Comparison of ENCODE assay signal across 25 mouse cellular contexts in the genomic region with DNA sequence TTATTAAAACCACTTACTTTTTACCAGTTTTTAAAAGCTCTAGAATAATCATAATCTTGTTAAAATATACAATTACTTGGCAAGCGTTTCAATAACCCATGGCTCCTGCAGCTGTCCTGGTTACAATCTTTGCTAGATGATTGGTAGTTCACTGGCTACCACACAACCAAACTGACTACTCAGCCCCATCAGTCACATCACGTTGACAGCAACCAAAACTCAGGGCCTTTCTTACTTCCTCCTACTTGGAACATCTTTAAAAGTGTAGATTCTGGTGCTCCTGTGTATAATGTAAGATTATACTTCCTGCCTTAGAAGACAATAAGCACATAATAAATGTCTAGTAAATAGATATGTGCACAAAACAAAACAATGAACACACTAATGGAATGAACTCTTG. TPM values are rescaled to one million over a fixed set of nuclear protein-coding genes. Genes with fewer than 3 reads are reported as not detected.
DNase-seq lines count a peak whose midpoint lies in the region; ATAC-seq and TF ChIP-seq lines count a peak whose summit lies in the region.
"Had no signal": no experiment of that assay in that cellular context is flagged by ENCODE, and none has a peak within 500 bp of the region (broad histone marks: within the 10 kb centered on the region; RNA-seq: fewer than 3 reads in every experiment).

No protein-coding gene starts in this region.

- H3K4me1 ChIP-seq in lung, embryonic 14.5 days (ENCODE audit: insufficient read depth), result peaks cover 10% of the 10 kb centered on the region; the same call in 1 of the 2 replicates
- H3K4me1 ChIP-seq in lung, postnatal 0 days (ENCODE audit: insufficient read depth, low read depth, low read length), result peaks cover 12% of the 10 kb centered on the region; the same call in 1 of the 2 replicates
- H3K4me1 ChIP-seq: forebrain, embryonic 10.5 days had no signal

- ATAC-seq in lung, embryonic 14.5 days (ENCODE audit: insufficient read depth), result peak; percentile 56; the same call in 1 of the 2 replicates
- ATAC-seq in lung, postnatal 0 days, result no peak
- ATAC-seq in common myeloid progenitor, adult 5-6 weeks (replicated peaks; ENCODE audit: low read depth, poor library complexity, severe bottlenecking), result 0 out of 2 replicates have a peak, but pooled peaks have one; percentile 36
- no peak for ATAC-seq in erythroblast, adult 5-6 weeks (replicated peaks; ENCODE audit: low FRiP score, poor library complexity, severe bottlenecking)
- ATAC-seq: activated CD4-positive, CD25-positive, alpha-beta regulatory T cell, adult 4 months; forebrain, embryonic 14.5 days; forebrain, embryonic 16.5 days; Patski had no signal

- 39% methylated on average over 2 of the region's 2 CpGs for WGBS in lung, embryonic 14.5 days
- 46% methylated on average over 2 of the region's 2 CpGs for WGBS in lung, postnatal 0 days

- no peak overlapping the region for H3K9ac ChIP-seq in lung, embryonic 14.5 days
- H3K9ac ChIP-seq in lung, postnatal 0 days (replicated peaks; ENCODE audit: low read depth), result no peak overlapping the region
- H3K9ac ChIP-seq: embryonic facial prominence, embryonic 12.5 days; forebrain, embryonic 12.5 days had no signal

- no peak overlapping the region for H3K27ac ChIP-seq in lung, embryonic 14.5 days (ENCODE audit: low read depth)
- no peak overlapping the region for H3K27ac ChIP-seq in lung, postnatal 0 days (ENCODE audit: low read length)
- H3K27ac ChIP-seq: embryonic facial prominence, embryonic 10.5 days; embryonic facial prominence, embryonic 12.5 days; forebrain, embryonic 10.5 days; forebrain, embryonic 12.5 days had no signal

- H3K4me3 ChIP-seq in lung, embryonic 14.5 days (ENCODE audit: low read depth, low read length), result no peak overlapping the region
- no peak overlapping the region for H3K4me3 ChIP-seq in lung, postnatal 0 days (ENCODE audit: low read depth, low read length)
- H3K4me3 ChIP-seq: embryonic facial prominence, embryonic 10.5 days; embryonic facial prominence, embryonic 12.5 days; erythroblast, embryonic 14.5 days; forebrain, embryonic 10.5 days; forebrain, embryonic 12.5 days had no signal

- H3K27me3 ChIP-seq in lung, embryonic 14.5 days (ENCODE audit: insufficient read depth, low read length), result no peaks in the 10 kb centered on the region
- H3K27me3 ChIP-seq in lung, postnatal 0 days (replicated peaks; ENCODE audit: insufficient read depth, low read length), result no peaks in the 10 kb centered on the region
- no peaks in the 10 kb centered on the region for H3K27me3 ChIP-seq in splenic B cell, adult 2 months (ENCODE audit: control insufficient read depth, insufficient read depth, low read length, poor library complexity, severe bottlenecking)
- H3K27me3 ChIP-seq: embryonic facial prominence, embryonic 12.5 days; forebrain, embryonic 12.5 days; Patski had no signal

- peak; percentile 40 for DNase-seq in lung, embryonic 14.5 days
- DNase-seq in lung, postnatal 0 days (ENCODE audit: low spot score), result no peak
- DNase-seq in A20 (ENCODE audit: low read depth, low spot score), result peak; percentile 50
- DNase-seq in splenic B cell, adult 2 months (ENCODE audit: low read depth, low spot score), result peak; percentile 24
- no peak for DNase-seq in thymus, postnatal 0 days (ENCODE audit: low spot score)
- DNase-seq: adrenal gland, adult 8-10 months; adrenal gland, postnatal 14 days; adrenal gland, postnatal 36 days; cerebellum, adult 11 months; cerebellum, adult 18-20 months; cerebellum, adult 8-10 months; cerebellum, adult 9-11 months; cerebellum, postnatal 14 days; cerebellum, postnatal 36 days had no signal

- no peaks in the 10 kb centered on the region for H3K36me3 ChIP-seq in lung, embryonic 14.5 days (ENCODE audit: insufficient read depth)
- no peaks in the 10 kb centered on the region for H3K36me3 ChIP-seq in lung, postnatal 0 days (ENCODE audit: insufficient read depth, low read length)
- H3K36me3 ChIP-seq in splenic B cell, adult 2 months (ENCODE audit: control insufficient read depth, insufficient read depth, low read length, poor library complexity, severe bottlenecking), result no peaks in the 10 kb centered on the region
- H3K36me3 ChIP-seq: forebrain, embryonic 10.5 days; forebrain, embryonic 12.5 days had no signal

- H3K9me3 ChIP-seq in lung, embryonic 14.5 days (ENCODE audit: low read depth, low read length), result no peaks in the 10 kb centered on the region
- no peaks in the 10 kb centered on the region for H3K9me3 ChIP-seq in lung, postnatal 0 days (ENCODE audit: low read length)
- H3K9me3 ChIP-seq: embryonic facial prominence, embryonic 10.5 days; embryonic facial prominence, embryonic 12.5 days; forebrain, embryonic 10.5 days; forebrain, embryonic 12.5 days had no signal

- TF ChIP-seq EP300 in lung, postnatal 0 days (IDR thresholded peaks at IDR 0.05), result no peak

- TF ChIP-seq CTCF in lung, embryonic 14.5 days (IDR thresholded peaks at IDR 0.05; ENCODE audit: low read depth), result no peak
- TF ChIP-seq CTCF in lung, postnatal 0 days (IDR thresholded peaks at IDR 0.05), result no peak

- no peak overlapping the region for H3K4me2 ChIP-seq in lung, embryonic 14.5 days
- H3K4me2 ChIP-seq in lung, postnatal 0 days (replicated peaks; ENCODE audit: low read depth, low read length), result no peak overlapping the region
- H3K4me2 ChIP-seq: embryonic facial prominence, embryonic 12.5 days; forebrain, embryonic 12.5 days had no signal

RNA-seq across cellular contexts. Expression of a gene that starts 14.2 kb away (rescaled TPM):
- 3.3 and 4.4 TPM in 2 replicates for polyA plus RNA-seq in lung, embryonic 14.5 days (2014; fragmentation: Nextera tagmentation; extraction: Ambion mirVana)
- 8.2 TPM in 2 replicates for polyA plus RNA-seq in lung, postnatal 0 days (2015; fragmentation: Nextera tagmentation; extraction: Ambion mirVana)
- total RNA-seq in common myeloid progenitor, adult 5-6 weeks (2017), result 29.1 and 30.3 TPM in 2 replicates
- total RNA-seq in erythroblast, adult 5-6 weeks (2015; ENCODE audit: low replicate concordance), result 8.4 and 21.7 TPM in 2 replicates
- 19.4 and 21.9 TPM in 2 replicates for total RNA-seq in erythroblast, adult 5-6 weeks (2017; ENCODE audit: low replicate concordance)
- 5.5 and 6.7 TPM in 2 replicates for polyA plus RNA-seq in thymus, postnatal 0 days (2015; fragmentation: Nextera tagmentation; extraction: Ambion mirVana)

Comparison
In these comparisons a context has a peak if more than half of its experiments do, and no peak if none do; other contexts are left out.
1. ATAC-seq: peak in lung, embryonic 14.5 days (single experiment) and common myeloid progenitor, adult 5-6 weeks (single experiment); none in lung, postnatal 0 days (single experiment) and erythroblast, adult 5-6 weeks (single experiment).
2. DNase-seq: peak in lung, embryonic 14.5 days (single experiment), A20 (single experiment) and splenic B cell, adult 2 months (single experiment); none in lung, postnatal 0 days (single experiment) and thymus, postnatal 0 days (single experiment).